Mouse (Mus musculus) cortical plate, adult 2 months (tissue): Measurements from ENCODE around the gene Bcr.

Experiments used
- CTCF ChIP-seq: fragments of 200-500 bp; IDR thresholded peaks from 2 replicates; pipeline ENCODE4 v1.5.1; 2011; ENCODE audit warnings: mild to moderate bottlenecking, control low read depth, low read length; ENCODE audit not compliant: insufficient read depth; ENCODE audit errors: extremely low read depth
- POLR2A ChIP-seq: fragments of 200-500 bp; IDR thresholded peaks from 2 replicates; pipeline ENCODE4 v1.6.1; 2011; ENCODE audit warnings: mild to moderate bottlenecking, low read length, control low read depth; ENCODE audit not compliant: insufficient read depth; ENCODE audit errors: extremely low read depth

DNA sequence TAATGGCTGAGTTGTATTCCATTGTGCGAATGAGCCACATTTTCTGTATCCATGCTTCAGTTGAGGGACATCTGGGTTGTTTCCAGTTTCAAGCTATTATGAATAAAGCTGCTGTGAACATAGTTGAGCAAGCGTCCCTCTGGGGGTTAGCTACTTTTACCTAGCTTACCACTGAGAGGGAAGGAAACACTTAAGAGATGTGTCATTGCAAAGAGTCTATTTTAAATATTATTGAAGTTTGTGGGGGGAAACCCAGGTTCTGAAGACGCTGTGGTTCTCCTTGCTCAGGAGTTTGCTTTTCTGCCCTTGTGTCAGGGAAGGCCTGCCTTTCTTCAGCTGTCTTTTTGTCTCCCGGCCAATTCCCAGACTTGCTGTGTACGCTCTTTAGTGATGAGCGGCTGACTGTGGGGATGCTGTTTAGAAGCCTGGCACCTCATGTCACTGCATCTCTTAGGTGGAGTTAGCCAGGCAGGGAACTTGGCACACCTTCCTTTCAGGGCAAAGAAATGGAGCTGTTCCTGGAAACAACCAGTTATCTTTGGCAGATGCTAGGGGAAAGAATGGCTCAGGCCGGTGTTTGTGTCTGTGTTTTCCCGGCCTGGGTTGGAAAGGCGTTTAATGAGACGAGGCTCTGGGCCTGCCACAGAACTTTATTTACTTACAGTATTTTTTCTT, 31.2 kb downstream of the Bcr start:
- no peak for TF ChIP-seq POLR2A
- TF ChIP-seq CTCF, result no peak
